Mouse (Mus musculus): ENCODE measurements around the gene Marveld2.

DNA sequence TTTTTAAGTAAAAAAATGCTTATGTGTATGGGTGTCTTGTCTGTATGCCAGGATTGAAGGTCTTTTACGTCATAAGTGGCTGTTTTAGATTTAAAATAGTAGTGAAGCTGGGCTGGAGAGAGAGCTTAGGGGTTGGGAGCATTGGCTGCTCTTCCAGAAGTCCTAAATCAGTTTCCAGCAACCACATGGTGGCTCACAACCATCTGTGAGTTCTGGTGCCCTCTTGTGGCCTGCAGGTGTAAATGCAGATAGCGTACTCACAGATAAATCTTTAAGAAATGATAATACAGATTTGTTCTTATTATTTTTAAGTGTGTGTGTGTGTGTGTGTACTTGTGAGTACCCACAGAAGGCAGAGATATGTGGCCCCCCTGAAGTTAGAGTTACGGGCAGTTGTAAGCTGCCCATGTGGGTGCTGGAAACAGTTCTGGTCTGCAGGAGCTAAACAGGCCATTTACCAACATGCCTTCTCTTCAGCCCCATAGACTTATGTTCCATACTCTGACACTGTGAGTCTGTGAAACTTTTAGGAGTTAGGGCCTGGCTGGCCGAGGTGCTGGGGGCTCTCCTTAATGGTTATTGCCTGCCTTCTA, 43.2 kb upstream of the Marveld2 start:
- peak; percentile 92 for TF ChIP-seq CTCF (IDR thresholded peaks at IDR 0.05; ENCODE audit: low read depth)
- no peak for TF ChIP-seq EP300 (IDR thresholded peaks at IDR 0.05; ENCODE audit: low read depth)
